Mouse (Mus musculus) small intestine, adult 2 months (tissue): Measurements from ENCODE around the gene Alkbh4.

ENCODE experiments used
- CTCF ChIP-seq: fragments of 200-500 bp; IDR thresholded peaks from 2 replicates; pipeline ENCODE4 v1.5.1; 2012; ENCODE audit warnings: low read depth, mild to moderate bottlenecking, control low read depth, inconsistent platforms, low read length, moderate library complexity, mixed read lengths; ENCODE audit not compliant: insufficient replicate concordance, insufficient read length; ENCODE audit errors: extremely low read depth
- POLR2A ChIP-seq: fragments of 200-500 bp; IDR thresholded peaks from 2 replicates; pipeline ENCODE4 v1.6.1; 2012; ENCODE audit warnings: low read depth, mild to moderate bottlenecking, control low read depth, inconsistent platforms, low read length, moderate library complexity

- no peak for TF ChIP-seq CTCF
- no peak for TF ChIP-seq POLR2A
These were observed 33.9 kb downstream of the Alkbh4 start for GRCm38 (mm10) chr5:136169626-136170511.
